Mouse (Mus musculus) right cerebral cortex, postnatal 4 days (tissue): ENCODE results near the gene Mcub.

ENCODE experiments used
- DNase-seq: peaks from one replicate; pipeline ENCODE4 v3.0.0-alpha.2; 2022

Gene Mcub

DNA sequence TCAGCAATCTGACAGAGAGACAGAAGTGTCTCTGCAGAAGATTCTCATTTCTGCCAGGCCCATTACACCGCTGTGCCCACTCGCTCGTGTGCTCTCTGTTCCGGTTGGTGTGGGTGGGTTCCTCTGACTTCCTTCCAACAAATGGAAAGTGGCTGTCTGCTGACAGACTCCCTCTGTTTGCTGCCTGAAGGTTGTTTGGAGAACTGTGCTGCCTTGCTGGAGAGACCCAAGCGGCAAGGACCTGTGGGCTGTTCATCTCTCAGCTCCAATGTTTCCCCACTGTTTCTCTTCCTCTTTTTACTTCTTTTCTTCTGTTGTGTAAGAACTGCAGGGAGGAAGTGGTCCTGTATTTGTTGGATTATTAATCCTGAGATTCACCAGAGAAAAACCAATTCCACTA, 21.6 kb downstream of the Mcub start:
- DNase-seq, result no peak

GRCm38 (mm10) chr3:129946217-129946914, 23.6 kb downstream of the Mcub start:
- DNase-seq, result no peak

DNA sequence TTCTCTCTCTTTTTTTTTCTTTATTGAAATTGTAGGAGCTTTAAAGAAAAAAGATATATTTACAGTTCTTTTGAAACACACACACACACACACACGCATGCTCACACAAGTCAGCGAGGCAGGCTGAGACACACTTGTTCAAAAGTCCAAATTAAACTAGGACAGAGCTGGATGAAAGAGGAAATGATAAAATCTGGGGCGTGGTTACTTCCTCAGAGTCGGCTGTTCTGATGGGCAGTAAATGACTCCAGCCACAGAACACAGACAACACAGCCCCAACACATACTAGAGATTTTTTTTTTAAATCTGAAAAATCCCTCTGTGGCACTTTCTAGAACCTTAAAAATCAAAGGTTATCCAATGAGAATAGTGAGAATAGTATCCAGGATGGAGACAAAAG, 26.2 kb downstream of the Mcub start:
- DNase-seq, result no peak

- DNase-seq, result no peak
Measured at GRCm38 (mm10) chr3:129941291-129941690, 28.7 kb downstream of the Mcub start.

- no peak for DNase-seq
Measured at GRCm38 (mm10) chr3:129940780-129941179, 29.2 kb downstream of the Mcub start.

DNA sequence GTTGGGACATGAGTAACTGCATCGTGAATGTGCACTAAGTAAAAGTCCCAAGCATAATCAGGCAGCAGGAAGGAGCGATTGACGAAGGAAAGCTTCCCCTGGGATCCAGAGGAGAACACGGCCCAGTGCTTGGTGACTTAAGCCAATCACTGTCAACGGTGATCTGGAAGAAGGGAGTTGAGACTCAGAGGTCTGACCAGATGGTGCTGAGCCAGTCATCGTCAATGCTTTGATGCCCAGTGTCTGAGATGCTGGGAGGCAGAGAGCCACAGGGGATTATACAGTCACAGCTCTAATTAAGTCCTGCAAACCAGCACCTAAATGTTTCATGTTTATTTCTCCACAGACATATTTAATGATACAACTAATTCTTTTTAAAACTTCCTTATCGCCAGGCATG, 30.9 kb downstream of the Mcub start:
- DNase-seq, result no peak

GRCm38 (mm10) chr3:129937848-129938247, 32.2 kb downstream of the Mcub start:
- no peak for DNase-seq

DNA sequence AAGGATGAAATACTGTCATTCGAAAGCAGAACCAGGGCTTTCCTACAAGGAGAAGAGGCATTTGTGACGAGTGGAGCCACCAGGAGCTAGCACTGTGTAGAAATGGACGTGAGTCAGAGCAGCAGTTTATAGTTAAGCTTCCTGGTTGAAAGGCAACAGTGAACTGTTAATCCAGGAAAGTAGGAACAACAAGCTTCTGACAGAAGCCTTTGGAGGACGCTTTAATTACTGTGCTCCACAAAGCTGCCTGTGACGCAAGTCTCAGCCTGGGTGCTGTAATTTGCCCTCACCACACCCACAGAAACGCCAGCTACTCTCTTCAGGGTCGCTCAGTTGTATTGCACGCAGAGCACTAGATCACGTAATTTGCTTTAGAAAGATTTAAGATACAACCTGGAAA, 33.4 kb downstream of the Mcub start:
- no peak for DNase-seq

GRCm38 (mm10) chr3:129932443-129932842, 37.6 kb downstream of the Mcub start:
- DNase-seq, result no peak

GRCm38 (mm10) chr3:129930213-129930778, 39.7 kb downstream of the Mcub start:
- DNase-seq, result no peak

DNA sequence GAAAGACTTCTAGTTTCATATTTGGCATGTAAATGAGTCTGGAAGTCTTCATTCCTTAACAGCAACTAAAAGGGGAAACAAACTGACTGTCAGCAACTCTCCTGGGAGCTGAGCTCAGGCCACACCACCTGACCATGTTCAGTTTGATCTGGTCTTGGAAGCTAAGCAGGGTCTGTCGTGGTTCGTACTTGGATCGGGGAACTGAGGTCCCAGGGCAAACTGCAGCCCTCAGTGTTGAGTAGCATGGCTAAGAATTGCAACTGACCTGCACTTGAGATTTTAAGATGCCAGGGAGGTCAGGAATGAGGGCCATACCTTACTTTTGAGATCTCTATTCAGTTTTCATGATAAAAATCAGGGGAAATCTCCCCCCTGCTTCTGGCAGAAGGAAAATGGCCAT, 44.1 kb downstream of the Mcub start:
- DNase-seq, result no peak

GRCm38 (mm10) chr3:129923581-129923980, 46.4 kb downstream of the Mcub start:
- DNase-seq, result no peak

- peak; percentile 66 for DNase-seq
Measured at GRCm38 (mm10) chr3:129918434-129918833, 51.6 kb downstream of the Mcub start.

DNA sequence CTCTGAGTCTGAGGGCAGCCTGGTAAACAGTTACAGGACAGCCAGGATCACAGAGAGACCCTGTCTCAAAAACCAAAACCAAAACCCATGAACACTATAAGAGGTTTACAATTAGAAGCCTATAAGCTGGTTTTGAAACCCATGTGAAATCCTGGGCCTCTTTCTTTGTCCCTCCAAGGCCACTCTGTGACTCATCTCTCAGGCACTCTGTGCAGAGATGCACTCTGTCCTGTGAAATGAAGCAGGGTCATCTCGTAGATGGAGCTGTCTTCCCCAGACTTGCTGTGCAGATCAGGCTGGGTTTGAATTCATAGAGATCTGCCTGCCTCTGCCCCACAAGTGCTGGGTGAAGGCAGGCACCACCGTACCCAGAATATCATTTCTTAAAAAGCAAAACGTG, 52.6 kb downstream of the Mcub start:
- no peak for DNase-seq

GRCm38 (mm10) chr3:129913241-129913640, 56.8 kb downstream of the Mcub start:
- no peak for DNase-seq

DNA sequence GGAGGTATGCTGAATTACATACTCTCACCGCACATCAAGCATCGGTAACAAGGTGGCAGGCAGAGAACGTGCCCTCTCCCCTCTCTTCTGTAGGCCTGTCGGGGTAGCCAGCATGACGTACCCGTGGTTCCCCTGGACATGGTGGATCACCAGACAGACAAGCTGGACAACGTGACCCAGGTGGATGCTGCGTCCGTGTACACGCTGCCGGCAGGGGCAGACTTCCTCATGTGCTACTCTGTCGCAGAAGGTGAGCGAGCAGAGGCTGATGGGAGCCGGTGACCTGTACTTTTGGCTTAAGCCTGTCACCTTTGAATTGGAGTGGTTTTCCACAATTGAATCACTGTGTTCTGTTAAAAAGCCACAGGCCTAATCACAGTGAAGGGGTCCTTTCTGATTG, 58.0 kb downstream of the Mcub start:
- no peak for DNase-seq

- no peak for DNase-seq
Measured at GRCm38 (mm10) chr3:129904381-129905132, 65.4 kb downstream of the Mcub start.

GRCm38 (mm10) chr3:129903866-129904265, 66.1 kb downstream of the Mcub start:
- no peak for DNase-seq

- DNase-seq, result no peak
Measured at GRCm38 (mm10) chr3:129903369-129903768, 66.6 kb downstream of the Mcub start.

DNA sequence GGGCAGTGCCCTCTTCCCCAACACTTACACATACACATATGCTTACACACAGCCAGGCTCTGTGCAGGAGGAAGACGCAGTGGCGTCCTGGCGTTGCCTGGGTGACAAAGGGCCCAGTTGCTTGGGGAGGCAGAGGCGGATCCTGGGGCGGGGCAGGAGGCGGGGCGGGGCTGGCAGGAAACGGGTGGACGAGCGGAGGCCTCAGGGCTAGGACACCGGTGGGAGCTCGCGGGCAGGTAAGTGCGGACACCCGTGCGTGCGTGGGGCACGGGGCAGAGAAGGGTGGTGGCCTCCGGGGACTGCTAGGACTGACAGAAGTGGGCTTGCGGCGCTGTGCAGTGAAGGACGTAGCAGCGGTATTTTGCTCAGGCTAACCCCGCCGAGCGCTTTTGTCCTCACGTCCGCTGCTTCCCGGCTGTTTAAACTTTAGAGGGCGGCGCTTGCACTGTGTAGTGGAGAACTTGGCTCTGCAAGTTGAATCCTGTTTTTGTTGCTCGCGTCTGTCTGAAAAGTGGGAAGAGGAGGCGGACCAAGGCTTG, 68.7 kb downstream of the Mcub start, which contains the start of gene Casp6:
Gene Casp6, plus strand, starts transcription at position 155 of the 539 bp plus-strand sequence.
- DNase-seq, result peak; percentile 61

GRCm38 (mm10) chr3:129898886-129899285, 71.1 kb downstream of the Mcub start:
- no peak for DNase-seq

DNA sequence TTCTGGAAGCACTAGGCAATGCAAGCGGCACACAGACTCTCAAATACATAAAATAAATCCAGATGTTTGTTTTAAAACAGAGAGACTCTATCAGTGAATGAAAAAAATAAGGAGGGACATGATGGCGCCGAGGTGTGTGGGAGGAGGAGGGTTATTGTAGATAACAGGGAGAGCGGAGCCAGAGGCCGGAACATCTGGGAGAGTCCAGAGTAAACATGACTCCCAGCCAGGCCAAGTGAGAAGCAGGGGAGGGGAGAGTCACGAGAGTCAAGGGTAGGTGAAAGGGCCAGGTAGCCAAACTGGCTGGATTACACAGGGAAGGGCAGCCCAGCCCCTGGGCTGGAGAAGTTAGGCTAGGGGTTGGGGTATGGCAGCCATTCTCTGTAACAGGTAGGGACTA, 73.4 kb downstream of the Mcub start:
- no peak for DNase-seq

GRCm38 (mm10) chr3:129893143-129893542, 76.9 kb downstream of the Mcub start:
- no peak for DNase-seq

DNA sequence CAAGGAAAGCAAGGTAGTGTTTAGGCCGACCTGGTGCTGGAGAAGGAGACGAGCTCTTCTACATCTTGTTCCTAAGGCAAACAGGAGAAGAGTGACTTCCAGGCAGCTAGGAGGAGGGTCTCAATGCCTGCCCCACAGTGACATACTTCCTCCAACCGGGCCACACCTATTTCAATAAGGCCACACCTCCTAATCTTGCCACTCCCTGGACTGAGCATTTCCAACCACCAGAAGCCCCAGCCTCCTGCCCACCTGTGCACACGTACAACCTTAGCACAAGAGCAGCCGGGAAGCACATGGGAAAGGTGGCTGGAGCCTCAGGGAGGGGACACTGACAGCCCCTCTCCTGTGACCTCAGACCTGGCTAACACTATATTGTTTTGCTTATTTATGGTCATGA, 78.0 kb downstream of the Mcub start:
- no peak for DNase-seq
